Mouse (Mus musculus) limb, embryonic 15.5 days (tissue): ENCODE results near the gene Gss. TPM values are rescaled to one million over a fixed set of nuclear protein-coding genes. Genes with fewer than 3 reads are reported as not detected.

Experiments
- ATAC-seq: fragments of 200-750 bp; cut with Nextera tagmentation; 2 replicates; pipeline ENCODE4 v1.8.0; 2017; ENCODE audit warnings: low read depth, moderate TSS enrichment; ENCODE audit not compliant: insufficient number of reproducible peaks, low FRiP score, low TSS enrichment
- H3K27ac ChIP-seq: fragments of 300-500 bp; sonication (generic); 2 replicates; pipeline ENCODE4 v1.5.1; 2015; ENCODE audit warnings: moderate library complexity, mild to moderate bottlenecking, inconsistent platforms
- H3K27me3 ChIP-seq: fragments of 300-500 bp; sonication (generic); 2 replicates; pipeline ENCODE4 v1.6.1; 2015; ENCODE audit warnings: inconsistent platforms
- H3K36me3 ChIP-seq: fragments of 300-500 bp; sonication (generic); 2 replicates; pipeline ENCODE4 v1.6.1; 2015; ENCODE audit warnings: inconsistent platforms
- H3K4me1 ChIP-seq: fragments of 300-500 bp; sonication (generic); 2 replicates; pipeline ENCODE4 v1.6.1; 2015; ENCODE audit warnings: inconsistent platforms
- H3K4me2 ChIP-seq: fragments of 300-500 bp; sonication (generic); 2 replicates; pipeline ENCODE4 v1.6.1; 2015; ENCODE audit warnings: mild to moderate bottlenecking, inconsistent platforms
- H3K4me3 ChIP-seq: fragments of 300-500 bp; sonication (generic); 2 replicates; pipeline ENCODE4 v1.5.1; 2015; ENCODE audit warnings: mild to moderate bottlenecking, inconsistent platforms
- H3K9ac ChIP-seq: fragments of 300-500 bp; sonication (generic); 2 replicates; pipeline ENCODE4 v1.6.1; 2015; ENCODE audit warnings: inconsistent platforms
- H3K9me3 ChIP-seq: fragments of 300-500 bp; sonication (generic); 2 replicates; pipeline ENCODE4 v1.6.1; 2016; ENCODE audit warnings: inconsistent platforms
- WGBS: fragments of 180-500 bp; shearing (Covaris S2); methylation state at CpG from one replicate; pipeline ENCODE4 v1.1.7; 2015; 5-methylcytosine and 5-hydroxymethylcytosine counted together
- polyA plus RNA-seq: library from polyadenylated mRNA; unstranded; fragments of >200 nt; fragmentation: Nextera tagmentation; extraction: Ambion mirVana; gene quantifications from 2 replicates; pipeline ENCODE4 v1.2.1, GENCODE M21; 2015

Gene Gss
- polyA plus RNA-seq, 1 experiment from 2014 or later: 26.7 TPM

GRCm38 (mm10) chr2:155588136-155588535 is 4.5 kb downstream of the Gss start:
- no peaks in the 10 kb centered on the region for H3K27me3 ChIP-seq
- H3K27ac ChIP-seq: no peak overlapping the region
- no peak for ATAC-seq
- no peak overlapping the region for H3K9ac ChIP-seq
- H3K4me2 ChIP-seq: no peak overlapping the region
- no peak overlapping the region for H3K4me3 ChIP-seq
- WGBS: 78% methylated on average over 3 of the region's 3 CpGs
- H3K36me3 ChIP-seq: no peaks in the 10 kb centered on the region; the same call in 1 of the 2 replicates
- no peaks in the 10 kb centered on the region for H3K9me3 ChIP-seq
- peaks cover 7% of the 10 kb centered on the region for H3K4me1 ChIP-seq

- Histone ChIP-seq H3K27ac (no peak overlapping the region), H3K4me2 (no peak overlapping the region), H3K4me1 (no peaks in the 10 kb centered on the region), H3K9ac (no peak overlapping the region), H3K4me3 (no peak overlapping the region), H3K9me3 (no peaks in the 10 kb centered on the region), H3K27me3 (no peaks in the 10 kb centered on the region), H3K36me3 (no peaks in the 10 kb centered on the region; the same call in 1 of the 2 replicates)
- no peak for ATAC-seq
- 69% methylated on average over 10 of the region's 10 CpGs for WGBS
Measured at GRCm38 (mm10) chr2:155585486-155585885, 7.1 kb downstream of the Gss start.

DNA sequence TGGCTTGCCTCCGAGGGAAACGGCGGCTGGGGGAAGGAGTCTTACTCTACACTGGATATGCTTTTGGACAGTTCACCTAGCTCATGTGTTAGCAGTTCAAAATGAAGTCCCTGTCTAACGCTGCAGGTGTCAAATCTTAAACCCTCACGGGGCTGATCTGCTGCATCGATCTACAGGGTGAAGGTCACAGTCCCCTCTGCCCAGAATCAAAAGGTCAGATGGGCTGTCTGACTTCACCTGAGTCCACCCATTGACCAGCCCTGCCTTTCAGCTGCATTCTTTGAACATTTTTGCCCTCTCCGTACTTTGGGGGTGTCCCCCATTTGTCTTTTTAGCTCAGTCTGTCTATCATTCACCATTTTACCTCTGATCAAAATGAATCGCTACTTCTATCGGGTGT is 7.5 kb downstream of the Gss start:
- Histone ChIP-seq H3K27me3 (no peaks in the 10 kb centered on the region), H3K4me1 (no peaks in the 10 kb centered on the region), H3K9me3 (no peaks in the 10 kb centered on the region), H3K4me2 (no peak overlapping the region), H3K9ac (no peak overlapping the region), H3K4me3 (no peak overlapping the region), H3K27ac (no peak overlapping the region), H3K36me3 (no peaks in the 10 kb centered on the region; the same call in 1 of the 2 replicates)
- no peak for ATAC-seq
- 88% methylated on average over 9 of the region's 9 CpGs for WGBS

DNA sequence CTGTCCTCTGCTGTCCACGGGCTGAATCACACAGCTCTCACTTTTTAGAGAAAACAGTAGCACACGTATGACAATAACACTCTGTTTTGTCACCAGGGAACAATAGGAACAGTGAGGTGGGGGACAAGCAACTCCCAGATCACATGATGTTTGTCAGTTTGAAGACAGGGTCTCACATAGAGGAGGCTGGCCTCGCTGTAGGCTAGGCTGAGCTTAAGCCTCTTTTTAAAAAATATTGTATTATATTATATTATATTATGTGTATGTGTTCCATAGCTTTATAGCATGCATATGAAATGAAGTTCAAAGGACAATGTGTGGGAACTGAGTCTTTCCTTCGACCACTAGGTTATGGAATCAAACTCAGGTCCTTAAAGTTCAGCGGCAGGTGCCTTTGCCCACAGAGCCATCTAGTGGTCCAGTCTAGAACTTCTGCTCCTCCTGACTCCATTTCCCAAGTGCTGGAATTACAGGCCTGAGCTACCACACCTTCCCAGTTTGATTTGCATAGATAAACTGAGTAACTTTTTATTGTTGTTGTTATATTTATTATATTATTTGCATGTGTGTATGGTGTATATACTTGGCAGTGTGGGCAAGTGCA is 8.6 kb downstream of the Gss start:
- ATAC-seq: no peak

GRCm38 (mm10) chr2:155582996-155583395 is 9.6 kb downstream of the Gss start:
- no peaks in the 10 kb centered on the region for H3K27me3 ChIP-seq
- peaks cover 5% of the 10 kb centered on the region for H3K36me3 ChIP-seq
- H3K4me1 ChIP-seq: no peaks in the 10 kb centered on the region
- H3K4me3 ChIP-seq: no peak overlapping the region
- no peak overlapping the region for H3K27ac ChIP-seq
- no peak for ATAC-seq
- no peaks in the 10 kb centered on the region for H3K9me3 ChIP-seq
- 85% methylated on average over 5 of the region's 5 CpGs for WGBS
- no peak overlapping the region for H3K9ac ChIP-seq
- H3K4me2 ChIP-seq: no peak overlapping the region

More for the DNA sequence above, 8.6 kb downstream of the Gss start:
- Histone ChIP-seq H3K4me1 (no peaks in the 10 kb centered on the region), H3K4me3 (no peak overlapping the region), H3K9me3 (no peaks in the 10 kb centered on the region), H3K27ac (no peak overlapping the region), H3K36me3 (no peaks in the 10 kb centered on the region; the same call in 1 of the 2 replicates), H3K9ac (no peak overlapping the region), H3K4me2 (no peak overlapping the region), H3K27me3 (no peaks in the 10 kb centered on the region)
- WGBS: 49% methylated on average over 5 of the region's 5 CpGs

DNA sequence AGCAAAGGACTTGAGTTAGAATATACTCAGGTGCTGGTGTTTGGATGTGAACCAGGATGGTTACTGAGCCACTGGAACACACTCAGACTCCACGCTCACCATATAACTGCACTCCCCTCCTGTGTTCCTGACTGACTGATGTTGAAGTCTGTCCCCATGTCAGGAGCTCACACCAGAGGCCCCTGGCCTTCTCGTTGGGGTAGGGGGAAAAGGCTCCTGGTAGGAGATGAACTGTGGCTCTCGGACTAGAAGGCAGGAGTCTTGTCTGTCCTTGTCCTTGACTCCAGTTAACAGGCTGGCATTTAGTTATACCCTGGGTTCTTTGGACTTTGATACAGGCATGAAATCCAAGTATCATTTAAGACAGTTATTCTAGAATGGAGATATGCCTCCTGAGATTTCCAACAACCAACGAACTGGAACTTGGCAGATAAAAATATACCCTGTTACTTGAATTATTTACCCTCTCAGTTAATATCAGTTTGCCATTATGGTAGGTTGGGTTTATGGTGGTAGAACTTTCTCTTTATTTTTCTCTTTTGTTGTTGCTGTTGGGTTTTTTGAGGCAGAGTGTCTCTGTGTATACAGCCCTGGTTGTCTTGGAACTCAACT is 10.1 kb downstream of the Gss start:
- no peak overlapping the region for H3K9ac ChIP-seq
- no peak overlapping the region for H3K4me3 ChIP-seq
- H3K4me1 ChIP-seq: no peaks in the 10 kb centered on the region
- no peaks in the 10 kb centered on the region for H3K27me3 ChIP-seq
- H3K4me2 ChIP-seq: no peak overlapping the region
- ATAC-seq: no peak
- H3K9me3 ChIP-seq: no peaks in the 10 kb centered on the region
- no peak overlapping the region for H3K27ac ChIP-seq
- H3K36me3 ChIP-seq: peaks cover 8% of the 10 kb centered on the region
- 76% methylated on average over 4 of the region's 4 CpGs for WGBS

DNA sequence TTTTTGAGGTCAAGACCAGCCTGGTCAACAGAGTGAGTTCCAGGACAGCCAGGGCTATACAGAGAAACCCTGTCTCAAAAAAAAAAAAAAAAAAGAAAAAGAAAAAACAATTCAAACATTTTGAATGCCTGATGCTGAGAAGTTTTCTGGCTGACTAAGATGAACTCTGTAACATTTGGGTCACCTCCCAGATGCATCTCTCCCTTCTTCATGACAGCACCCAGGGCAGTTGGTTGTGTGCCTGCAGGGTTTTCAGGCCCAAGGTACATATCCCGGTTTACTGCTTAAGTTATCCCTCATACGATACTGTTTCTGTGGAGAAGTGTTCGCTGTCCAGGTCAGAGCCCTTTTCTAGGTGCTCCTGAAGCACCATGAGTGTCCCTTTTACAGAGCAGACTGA is 12.3 kb downstream of the Gss start:
- no peak for ATAC-seq
- H3K4me2 ChIP-seq: no peak overlapping the region
- no peak overlapping the region for H3K9ac ChIP-seq
- no peaks in the 10 kb centered on the region for H3K27me3 ChIP-seq
- no peak overlapping the region for H3K27ac ChIP-seq
- no peaks in the 10 kb centered on the region for H3K4me1 ChIP-seq
- no peaks in the 10 kb centered on the region for H3K9me3 ChIP-seq
- H3K36me3 ChIP-seq: peaks cover 18% of the 10 kb centered on the region
- no peak overlapping the region for H3K4me3 ChIP-seq
- WGBS: 87% methylated on average over 3 of the region's 3 CpGs

GRCm38 (mm10) chr2:155576656-155577055 is 16.0 kb downstream of the Gss start:
- WGBS: 57% methylated on average over 9 of the region's 9 CpGs
- Histone ChIP-seq H3K27ac (no peak overlapping the region), H3K9ac (no peak overlapping the region), H3K4me3 (no peak overlapping the region), H3K9me3 (no peaks in the 10 kb centered on the region), H3K4me2 (no peak overlapping the region), H3K36me3 (peaks cover 22% of the 10 kb centered on the region), H3K27me3 (no peaks in the 10 kb centered on the region), H3K4me1 (no peaks in the 10 kb centered on the region)
- ATAC-seq: no peak

DNA sequence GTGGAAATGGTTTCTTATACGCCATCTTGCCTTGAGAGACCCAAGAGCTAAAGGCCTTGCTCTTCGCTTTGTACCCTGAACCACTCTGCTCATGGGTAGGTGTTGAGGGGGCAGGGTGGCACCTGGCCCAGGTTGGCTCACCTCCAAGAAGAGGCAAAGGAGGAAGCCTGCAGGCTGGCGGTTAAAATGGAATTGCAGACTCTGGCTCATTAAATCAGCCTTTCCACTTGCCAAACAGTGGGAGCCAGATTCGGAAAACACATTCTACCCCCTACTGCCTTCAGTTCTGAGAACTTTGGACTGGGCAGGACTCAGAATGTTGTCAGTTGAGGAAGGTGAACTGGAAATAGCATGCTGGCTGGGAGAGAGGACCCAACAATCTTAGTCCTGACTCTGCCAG is 17.9 kb downstream of the Gss start:
- peaks cover 22% of the 10 kb centered on the region for H3K36me3 ChIP-seq
- 56% methylated on average over 4 of the region's 4 CpGs for WGBS
- no peak overlapping the region for H3K9ac ChIP-seq
- no peaks in the 10 kb centered on the region for H3K27me3 ChIP-seq
- no peak overlapping the region for H3K4me2 ChIP-seq
- no peak overlapping the region for H3K4me3 ChIP-seq
- H3K27ac ChIP-seq: no peak overlapping the region
- H3K4me1 ChIP-seq: no peaks in the 10 kb centered on the region
- H3K9me3 ChIP-seq: no peaks in the 10 kb centered on the region
- no peak for ATAC-seq

- H3K4me3 ChIP-seq: no peak overlapping the region
- H3K9ac ChIP-seq: no peak overlapping the region
- no peak overlapping the region for H3K27ac ChIP-seq
- no peaks in the 10 kb centered on the region for H3K27me3 ChIP-seq
- 91% methylated on average over 7 of the region's 7 CpGs for WGBS
- no peaks in the 10 kb centered on the region for H3K9me3 ChIP-seq
- no peak overlapping the region for H3K4me2 ChIP-seq
- H3K4me1 ChIP-seq: no peaks in the 10 kb centered on the region
- H3K36me3 ChIP-seq: peaks cover 22% of the 10 kb centered on the region
- no peak for ATAC-seq
Measured at GRCm38 (mm10) chr2:155573996-155574395, 18.6 kb downstream of the Gss start.

DNA sequence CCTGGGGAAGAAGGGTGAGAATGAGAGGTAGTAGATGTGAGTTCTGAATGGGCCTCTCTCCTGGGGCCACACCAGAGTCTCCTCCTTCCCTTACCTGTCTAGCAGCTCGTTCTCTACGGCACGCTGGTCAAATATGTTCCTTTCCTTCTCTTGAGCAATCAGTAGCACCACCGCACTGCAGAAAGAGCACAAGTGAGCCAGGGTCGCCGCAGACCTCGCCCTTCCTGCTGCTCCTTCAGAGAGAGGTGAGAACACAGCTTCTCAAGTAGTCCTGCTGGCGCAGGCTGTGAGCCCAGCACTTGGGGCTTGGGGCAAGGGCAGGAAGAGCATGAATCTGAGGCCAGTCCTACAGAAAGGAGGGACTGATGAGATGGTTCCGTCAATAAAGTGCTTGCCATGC is 19.6 kb downstream of the Gss start:
- Histone ChIP-seq H3K4me3 (no peak overlapping the region), H3K9ac (no peak overlapping the region), H3K27ac (no peak overlapping the region), H3K27me3 (no peaks in the 10 kb centered on the region), H3K4me2 (no peak overlapping the region), H3K9me3 (no peaks in the 10 kb centered on the region), H3K4me1 (no peaks in the 10 kb centered on the region), H3K36me3 (peaks cover 17% of the 10 kb centered on the region)
- 81% methylated on average over 9 of the region's 9 CpGs for WGBS
- no peak for ATAC-seq

GRCm38 (mm10) chr2:155569223-155569807 is 23.3 kb downstream of the Gss start:
- no peak overlapping the region for H3K4me2 ChIP-seq
- no peak overlapping the region for H3K4me3 ChIP-seq
- no peaks in the 10 kb centered on the region for H3K27me3 ChIP-seq
- peaks cover 12% of the 10 kb centered on the region for H3K36me3 ChIP-seq
- no peaks in the 10 kb centered on the region for H3K4me1 ChIP-seq
- H3K9ac ChIP-seq: no peak overlapping the region
- 63% methylated on average over 3 of the region's 3 CpGs for WGBS
- no peak overlapping the region for H3K27ac ChIP-seq
- no peak for ATAC-seq
- H3K9me3 ChIP-seq: no peaks in the 10 kb centered on the region
